Mouse (Mus musculus) erythroblast, embryonic 14.5 days (primary cell): ENCODE results near the gene Trex1. TPM values are rescaled to one million over a fixed set of nuclear protein-coding genes. Genes with fewer than 3 reads are reported as not detected.

Experiments
- H3K27me3 ChIP-seq: 2 replicates; pipeline ENCODE4 v1.6.1; 2012; ENCODE audit warnings: inconsistent platforms; ENCODE audit not compliant: control insufficient read depth
- H3K36me3 ChIP-seq: 2 replicates; pipeline ENCODE4 v1.6.1; 2012; ENCODE audit warnings: mild to moderate bottlenecking, inconsistent platforms; ENCODE audit not compliant: control insufficient read depth
- H3K4me1 ChIP-seq: 2 replicates; pipeline ENCODE4 v1.6.1; 2012; ENCODE audit warnings: inconsistent platforms; ENCODE audit not compliant: control insufficient read depth
- H3K4me3 ChIP-seq: replicated peaks from 2 replicates; pipeline ENCODE3; 2012; ENCODE audit warnings: moderate library complexity, mild to moderate bottlenecking, inconsistent platforms
- H3K9me3 ChIP-seq: 2 replicates; pipeline ENCODE4 v1.6.1; 2012; ENCODE audit warnings: low read length, inconsistent platforms, mixed read lengths; ENCODE audit not compliant: control insufficient read depth
- GATA1 ChIP-seq: IDR thresholded peaks from 2 replicates; pipeline ENCODE4 v1.6.1; 2012; ENCODE audit warnings: low read length, inconsistent platforms, mixed read lengths
- TAL1 ChIP-seq: IDR thresholded peaks from 3 replicates; pipeline ENCODE4 v1.6.1; 2012; ENCODE audit warnings: low read length, inconsistent platforms, mixed read lengths
- polyA plus RNA-seq: library from polyadenylated mRNA; stranded (reverse); fragments of >175 nt; gene quantifications from 2 replicates; pipeline ENCODE4 v1.2.3, GENCODE M21; 2012

Trex1 gene
- polyA plus RNA-seq, 1 experiment = 0.74 TPM

DNA sequence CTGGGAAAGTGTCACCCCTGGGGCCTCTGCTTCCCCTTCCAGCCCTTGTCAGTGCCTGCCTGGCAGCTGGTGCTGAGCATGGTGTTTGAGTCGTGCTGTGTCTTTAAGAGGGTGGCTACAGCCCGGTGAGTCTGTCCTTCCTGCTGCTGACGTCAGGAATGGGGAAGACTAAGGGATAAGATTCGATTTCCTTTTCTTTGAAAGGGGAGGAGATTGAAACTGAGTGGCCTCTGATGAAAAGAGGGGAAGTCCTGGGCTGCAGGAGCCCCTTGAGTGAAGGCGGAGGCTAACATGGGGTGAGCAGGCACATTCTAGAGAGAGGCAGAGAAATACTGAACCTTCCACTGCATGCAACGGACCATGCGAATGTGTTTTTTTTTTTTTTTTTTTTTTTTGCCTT lies 4.8 kb downstream of the Trex1 start:
- Histone ChIP-seq H3K9me3 (no peaks in the 10 kb centered on the region), H3K4me1 (peaks cover 49% of the 10 kb centered on the region), H3K36me3 (peaks cover 28% of the 10 kb centered on the region), H3K27me3 (no peaks in the 10 kb centered on the region), H3K4me3 (peak overlapping the region; percentile 48)
- TF ChIP-seq TAL1 (no peak), GATA1 (no peak)

GRCm38 (mm10) chr9:109053851-109054250 lies 5.7 kb downstream of the Trex1 start:
- H3K4me1 ChIP-seq = peaks cover 42% of the 10 kb centered on the region
- no peaks in the 10 kb centered on the region for H3K27me3 ChIP-seq
- no peak overlapping the region for H3K4me3 ChIP-seq
- no peak for TF ChIP-seq GATA1
- no peak for TF ChIP-seq TAL1
- no peaks in the 10 kb centered on the region for H3K9me3 ChIP-seq
- H3K36me3 ChIP-seq = peaks cover 27% of the 10 kb centered on the region

- Histone ChIP-seq H3K27me3 (no peaks in the 10 kb centered on the region), H3K36me3 (peaks cover 22% of the 10 kb centered on the region), H3K9me3 (no peaks in the 10 kb centered on the region), H3K4me1 (peaks cover 37% of the 10 kb centered on the region), H3K4me3 (no peak overlapping the region)
- TF ChIP-seq GATA1 (no peak), TAL1 (no peak)
Measured at GRCm38 (mm10) chr9:109053366-109053765, 6.2 kb downstream of the Trex1 start.

GRCm38 (mm10) chr9:109052490-109053260 lies 6.9 kb downstream of the Trex1 start:
- Histone ChIP-seq H3K36me3 (peaks cover 15% of the 10 kb centered on the region), H3K4me1 (peaks cover 31% of the 10 kb centered on the region), H3K4me3 (no peak overlapping the region), H3K9me3 (no peaks in the 10 kb centered on the region), H3K27me3 (no peaks in the 10 kb centered on the region)
- TF ChIP-seq GATA1 = no peak
- no peak for TF ChIP-seq TAL1

DNA sequence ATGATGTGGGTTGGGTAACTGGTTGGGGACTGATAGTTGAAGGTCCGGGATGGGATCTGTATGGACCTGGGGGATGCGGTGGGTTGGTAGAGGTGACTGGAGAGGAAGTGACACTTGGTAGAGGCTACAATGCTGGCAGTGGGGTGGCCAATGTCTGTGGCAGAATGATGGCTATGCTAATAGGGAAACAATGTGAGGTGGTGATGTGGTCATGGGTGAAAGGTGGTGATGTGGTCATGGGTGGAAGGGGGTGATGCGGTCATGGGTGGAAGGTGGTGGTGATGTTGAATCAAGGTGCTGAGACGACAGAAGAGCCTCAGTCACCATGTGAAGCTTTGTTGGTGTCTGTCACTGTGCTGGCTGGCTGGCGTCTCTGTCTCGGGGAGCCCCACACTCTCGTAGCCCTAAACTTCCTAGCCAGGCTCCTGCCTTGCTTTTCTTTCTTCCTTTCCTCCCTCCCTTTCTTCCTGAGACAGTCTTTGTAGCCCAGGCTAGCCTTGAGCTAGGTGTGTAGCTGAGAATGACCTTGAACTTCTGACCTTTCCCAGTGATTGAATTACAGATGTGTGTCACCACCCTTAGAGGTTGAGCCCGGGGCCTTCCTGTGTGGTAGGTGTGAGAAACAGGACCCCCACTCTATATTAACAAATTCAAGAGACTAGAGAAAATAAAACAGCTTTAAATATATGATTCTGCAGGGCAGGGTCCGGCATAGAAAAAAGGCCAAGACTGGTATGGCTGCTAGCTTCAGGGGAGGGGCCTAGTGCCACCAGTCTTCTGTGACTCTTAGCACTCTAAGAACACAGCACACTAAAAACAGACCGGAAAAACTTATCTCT lies 7.7 kb downstream of the Trex1 start:
- Histone ChIP-seq H3K9me3 (no peaks in the 10 kb centered on the region), H3K27me3 (no peaks in the 10 kb centered on the region), H3K36me3 (peaks cover 7% of the 10 kb centered on the region), H3K4me1 (peaks cover 28% of the 10 kb centered on the region), H3K4me3 (no peak overlapping the region)
- no peak for TF ChIP-seq GATA1
- TF ChIP-seq TAL1 = no peak

DNA sequence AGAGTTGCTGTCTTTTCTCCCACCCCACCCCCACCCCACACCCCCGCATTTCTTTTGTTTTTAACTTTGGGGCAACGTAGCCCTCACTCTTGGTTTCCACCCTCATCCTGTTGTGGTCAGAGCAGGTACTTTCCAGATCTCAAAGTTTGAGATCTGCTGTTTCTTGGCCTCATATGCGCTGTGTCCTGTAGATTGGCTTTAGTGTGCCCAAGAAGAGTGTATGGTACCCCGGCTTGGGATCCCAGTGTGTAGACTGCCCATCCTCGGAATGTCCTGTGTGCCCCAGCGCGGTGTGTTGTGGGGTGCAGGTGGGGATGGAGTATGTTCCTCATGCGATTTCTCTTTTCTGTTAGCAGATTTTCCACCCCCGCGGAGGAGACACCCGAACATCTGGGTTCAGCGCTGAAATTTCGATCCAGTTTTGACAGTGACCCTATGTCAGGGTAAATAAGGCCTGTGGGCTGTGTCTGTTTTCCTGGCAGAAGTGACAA lies 8.5 kb downstream of the Trex1 start:
- Histone ChIP-seq H3K9me3 (no peaks in the 10 kb centered on the region), H3K4me1 (peaks cover 27% of the 10 kb centered on the region), H3K27me3 (no peaks in the 10 kb centered on the region), H3K4me3 (no peak overlapping the region), H3K36me3 (no peaks in the 10 kb centered on the region)
- TF ChIP-seq GATA1 = no peak
- TF ChIP-seq TAL1 = no peak

GRCm38 (mm10) chr9:109050674-109050997 lies 8.9 kb downstream of the Trex1 start:
- Histone ChIP-seq H3K36me3 (no peaks in the 10 kb centered on the region), H3K4me3 (no peak overlapping the region)

DNA sequence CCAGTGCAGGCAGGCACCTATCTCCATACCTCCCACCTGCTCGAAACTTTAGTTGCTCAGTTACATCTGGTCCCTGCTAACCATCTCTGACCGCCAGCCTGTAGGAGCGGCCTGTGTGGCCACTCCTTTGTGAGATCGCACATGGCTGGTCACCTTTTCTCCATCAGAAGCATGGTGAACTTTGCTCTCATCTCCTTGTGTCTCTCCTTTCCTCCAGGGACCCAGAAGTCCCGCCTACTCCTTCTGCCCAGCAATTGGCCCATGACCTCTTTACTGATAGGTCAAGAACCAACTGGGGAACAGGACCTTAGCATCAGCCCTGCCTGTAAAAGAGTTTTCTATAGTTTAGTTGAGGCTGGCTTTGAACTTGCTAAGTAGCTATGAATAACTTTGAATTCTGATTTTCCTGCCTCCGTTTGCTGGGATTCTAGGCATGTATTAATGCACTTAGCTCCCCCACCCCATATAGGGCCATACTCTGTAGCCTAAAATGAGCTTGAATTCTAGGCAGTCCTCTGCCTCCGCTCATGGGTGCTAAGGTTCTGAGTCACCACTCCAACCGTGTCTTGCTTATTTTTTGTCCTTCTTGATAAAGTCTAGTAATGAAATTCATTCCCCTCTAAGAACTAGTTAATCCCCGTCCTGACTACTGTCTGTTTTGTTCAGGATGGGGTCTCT lies 9.4 kb downstream of the Trex1 start:
- H3K27me3 ChIP-seq = no peaks in the 10 kb centered on the region
- H3K4me1 ChIP-seq = peaks cover 18% of the 10 kb centered on the region
- TF ChIP-seq GATA1 = no peak
- TF ChIP-seq TAL1 = no peak
- H3K4me3 ChIP-seq = no peak overlapping the region
- H3K9me3 ChIP-seq = no peaks in the 10 kb centered on the region
- no peaks in the 10 kb centered on the region for H3K36me3 ChIP-seq

More at GRCm38 (mm10) chr9:109050674-109050997, 8.9 kb downstream of the Trex1 start:
- TF ChIP-seq GATA1 (no peak), TAL1 (no peak)
- no peaks in the 10 kb centered on the region for H3K9me3 ChIP-seq
- H3K4me1 ChIP-seq = peaks cover 23% of the 10 kb centered on the region
- no peaks in the 10 kb centered on the region for H3K27me3 ChIP-seq

GRCm38 (mm10) chr9:109049316-109049715 lies 10.2 kb downstream of the Trex1 start:
- H3K27me3 ChIP-seq = no peaks in the 10 kb centered on the region
- no peaks in the 10 kb centered on the region for H3K36me3 ChIP-seq
- no peaks in the 10 kb centered on the region for H3K9me3 ChIP-seq
- no peak overlapping the region for H3K4me3 ChIP-seq
- peaks cover 10% of the 10 kb centered on the region for H3K4me1 ChIP-seq
- no peak for TF ChIP-seq GATA1
